Mouse (Mus musculus): ENCODE measurements around the gene Ptprj. TPM values are rescaled to one million over a fixed set of nuclear protein-coding genes. Genes with fewer than 3 reads are reported as not detected.
A peak's percentile ranks its signal among the peaks of the same experiment; 100 is the strongest.

Gene Ptprj
- polyA plus RNA-seq, 1 experiment from 2014 or later: 2.5 TPM

DNA sequence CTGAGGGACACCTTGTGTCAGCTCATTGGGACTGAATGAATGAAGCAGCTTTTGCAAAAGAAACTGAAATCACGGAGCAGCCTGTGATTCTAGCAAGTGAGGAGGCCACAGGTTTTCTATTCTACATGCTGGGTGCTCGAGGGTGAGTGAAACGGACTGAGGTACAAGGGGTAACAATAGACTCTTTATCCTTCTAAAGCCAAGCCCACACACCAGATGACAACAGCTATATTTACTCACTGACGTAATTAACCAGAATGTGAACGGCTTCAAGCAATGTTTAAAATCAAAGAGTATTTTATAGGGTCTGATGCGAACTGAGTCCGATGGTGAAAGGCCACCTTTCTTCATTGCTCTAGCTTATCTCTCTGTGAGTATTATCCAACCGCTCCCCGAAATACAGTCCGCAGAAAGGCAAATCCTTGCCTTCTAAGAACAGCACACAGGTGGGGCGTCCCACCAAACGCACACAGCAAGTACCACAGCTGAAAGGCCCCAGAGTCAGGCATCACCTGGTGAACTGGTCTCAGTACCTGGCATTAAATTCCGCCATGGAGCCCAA is 99.6 kb downstream of the Ptprj start:
- no peak overlapping the region for H3K27ac ChIP-seq (ENCODE audit: low read depth, low read length)
- WGBS: 69% methylated on average over 13 of the region's 13 CpGs

DNA sequence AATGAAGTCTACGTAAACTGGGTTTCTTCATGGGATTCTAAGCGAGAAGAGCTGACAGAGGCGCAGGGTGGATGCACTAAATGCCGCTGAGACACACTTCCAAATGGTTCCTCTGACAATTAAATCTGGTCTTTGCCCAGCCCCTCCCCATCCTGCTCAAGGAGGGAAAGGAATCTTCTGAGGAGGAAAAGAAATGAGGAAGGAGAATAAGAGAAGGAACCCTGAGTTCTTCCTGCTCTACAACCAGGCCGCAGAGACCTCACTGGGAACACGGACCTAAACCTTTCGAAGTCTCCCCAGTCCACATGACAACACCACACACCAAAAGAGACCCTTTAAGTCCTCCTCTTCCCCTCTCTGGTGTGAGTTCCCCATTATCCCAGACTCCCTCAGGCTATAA is 101.9 kb downstream of the Ptprj start:
- no peak overlapping the region for H3K4me3 ChIP-seq (ENCODE audit: low read depth, low read length)
- ATAC-seq (replicated peaks; ENCODE audit: low FRiP score) (no peak), DNase-seq (ENCODE audit: low spot score) (no peak)
- H3K27me3 ChIP-seq (ENCODE audit: control insufficient read depth, insufficient read depth, low read length): no peaks in the 10 kb centered on the region
- no peak overlapping the region for H3K27ac ChIP-seq (ENCODE audit: low read depth, low read length)
- H3K4me1 ChIP-seq (replicated peaks; ENCODE audit: control insufficient read depth, insufficient read depth, low read length): peaks cover 2% of the 10 kb centered on the region; the same call in 1 of the 2 replicates
- 87% methylated on average over 7 of the region's 7 CpGs for WGBS
- no peak overlapping the region for H3K9ac ChIP-seq (ENCODE audit: low read length)
- no peak overlapping the region for H3K4me2 ChIP-seq (ENCODE audit: low read depth, low read length, severe bottlenecking)
- no peaks in the 10 kb centered on the region for H3K9me3 ChIP-seq (ENCODE audit: control insufficient read depth, low read length)
- no peaks in the 10 kb centered on the region for H3K36me3 ChIP-seq (ENCODE audit: control insufficient read depth, insufficient read depth, low read length)

More for the DNA sequence above, 99.6 kb downstream of the Ptprj start:
- H3K27me3 ChIP-seq (ENCODE audit: control insufficient read depth, insufficient read depth, low read length): no peaks in the 10 kb centered on the region
- H3K4me3 ChIP-seq (ENCODE audit: low read depth, low read length): no peak overlapping the region
- ATAC-seq (replicated peaks; ENCODE audit: low FRiP score) (no peak), DNase-seq (ENCODE audit: low spot score) (no peak)
- no peaks in the 10 kb centered on the region for H3K36me3 ChIP-seq (ENCODE audit: control insufficient read depth, insufficient read depth, low read length)
- no peaks in the 10 kb centered on the region; the same call in 1 of the 2 replicates for H3K4me1 ChIP-seq (replicated peaks; ENCODE audit: control insufficient read depth, insufficient read depth, low read length)
- no peak overlapping the region for H3K9ac ChIP-seq (ENCODE audit: low read length)
- no peaks in the 10 kb centered on the region for H3K9me3 ChIP-seq (ENCODE audit: control insufficient read depth, low read length)
- no peak overlapping the region for H3K4me2 ChIP-seq (ENCODE audit: low read depth, low read length, severe bottlenecking)

GRCm38 (mm10) chr2:90477617-90478016 is 102.8 kb downstream of the Ptprj start:
- Histone ChIP-seq H3K4me2 (ENCODE audit: low read depth, low read length, severe bottlenecking) (no peak overlapping the region), H3K9ac (ENCODE audit: low read length) (no peak overlapping the region), H3K27me3 (ENCODE audit: control insufficient read depth, insufficient read depth, low read length) (no peaks in the 10 kb centered on the region), H3K4me1 (replicated peaks; ENCODE audit: control insufficient read depth, insufficient read depth, low read length) (peaks cover 2% of the 10 kb centered on the region; the same call in 1 of the 2 replicates), H3K27ac (ENCODE audit: low read depth, low read length) (no peak overlapping the region), H3K36me3 (ENCODE audit: control insufficient read depth, insufficient read depth, low read length) (no peaks in the 10 kb centered on the region), H3K4me3 (ENCODE audit: low read depth, low read length) (no peak overlapping the region), H3K9me3 (ENCODE audit: control insufficient read depth, low read length) (no peaks in the 10 kb centered on the region)
- DNase-seq (ENCODE audit: low spot score) (no peak), ATAC-seq (replicated peaks; ENCODE audit: low FRiP score) (no peak)
- WGBS: 36% methylated on average over 8 of the region's 8 CpGs

- Histone ChIP-seq H3K4me3 (ENCODE audit: low read depth, low read length) (no peak overlapping the region), H3K36me3 (ENCODE audit: control insufficient read depth, insufficient read depth, low read length) (no peaks in the 10 kb centered on the region), H3K9ac (ENCODE audit: low read length) (no peak overlapping the region), H3K27me3 (ENCODE audit: control insufficient read depth, insufficient read depth, low read length) (no peaks in the 10 kb centered on the region), H3K9me3 (ENCODE audit: control insufficient read depth, low read length) (no peaks in the 10 kb centered on the region), H3K4me2 (ENCODE audit: low read depth, low read length, severe bottlenecking) (no peak overlapping the region), H3K4me1 (replicated peaks; ENCODE audit: control insufficient read depth, insufficient read depth, low read length) (peaks cover 2% of the 10 kb centered on the region; the same call in 1 of the 2 replicates), H3K27ac (ENCODE audit: low read depth, low read length) (no peak overlapping the region)
- DNase-seq (ENCODE audit: low spot score) (no peak), ATAC-seq (replicated peaks; ENCODE audit: low FRiP score) (no peak)
- 80% methylated on average over 4 of the region's 5 CpGs for WGBS
Measured at GRCm38 (mm10) chr2:90476792-90477191, 103.7 kb downstream of the Ptprj start.

GRCm38 (mm10) chr2:90476319-90476718 is 104.1 kb downstream of the Ptprj start:
- Histone ChIP-seq H3K27ac (ENCODE audit: low read depth, low read length) (no peak overlapping the region), H3K9ac (ENCODE audit: low read length) (no peak overlapping the region), H3K4me3 (ENCODE audit: low read depth, low read length) (no peak overlapping the region), H3K4me1 (replicated peaks; ENCODE audit: control insufficient read depth, insufficient read depth, low read length) (peaks cover 2% of the 10 kb centered on the region; the same call in 1 of the 2 replicates), H3K4me2 (ENCODE audit: low read depth, low read length, severe bottlenecking) (no peak overlapping the region), H3K36me3 (ENCODE audit: control insufficient read depth, insufficient read depth, low read length) (no peaks in the 10 kb centered on the region), H3K27me3 (ENCODE audit: control insufficient read depth, insufficient read depth, low read length) (no peaks in the 10 kb centered on the region), H3K9me3 (ENCODE audit: control insufficient read depth, low read length) (no peaks in the 10 kb centered on the region)
- ATAC-seq (replicated peaks; ENCODE audit: low FRiP score): no peak
- no peak for DNase-seq (ENCODE audit: low spot score)
- WGBS: 85% methylated on average over 11 of the region's 11 CpGs

GRCm38 (mm10) chr2:90474593-90475405 is 105.6 kb downstream of the Ptprj start:
- H3K4me3 ChIP-seq (ENCODE audit: low read depth, low read length): peak overlapping the region; percentile 15; the same call in 1 of the 2 replicates
- no peaks in the 10 kb centered on the region for H3K27me3 ChIP-seq (ENCODE audit: control insufficient read depth, insufficient read depth, low read length)
- peaks cover 2% of the 10 kb centered on the region; the same call in 1 of the 2 replicates for H3K4me1 ChIP-seq (replicated peaks; ENCODE audit: control insufficient read depth, insufficient read depth, low read length)
- no peaks in the 10 kb centered on the region for H3K9me3 ChIP-seq (ENCODE audit: control insufficient read depth, low read length)
- DNase-seq (ENCODE audit: low spot score) (peak; percentile 87), ATAC-seq (replicated peaks; ENCODE audit: low FRiP score) (peak; percentile 94)
- H3K4me2 ChIP-seq (ENCODE audit: low read depth, low read length, severe bottlenecking): peak overlapping the region; percentile 38; the same call in 1 of the 2 replicates
- no peaks in the 10 kb centered on the region for H3K36me3 ChIP-seq (ENCODE audit: control insufficient read depth, insufficient read depth, low read length)
- 5% methylated on average over 11 of the region's 11 CpGs for WGBS
- H3K27ac ChIP-seq (ENCODE audit: low read depth, low read length): peak overlapping the region; percentile 32; the same call in 1 of the 2 replicates
- peak overlapping the region; percentile 1; the same call in 1 of the 2 replicates for H3K9ac ChIP-seq (ENCODE audit: low read length)

GRCm38 (mm10) chr2:90472701-90473100 is 107.7 kb downstream of the Ptprj start:
- H3K27me3 ChIP-seq (ENCODE audit: control insufficient read depth, insufficient read depth, low read length): no peaks in the 10 kb centered on the region
- H3K36me3 ChIP-seq (ENCODE audit: control insufficient read depth, insufficient read depth, low read length): no peaks in the 10 kb centered on the region
- no peak overlapping the region for H3K4me3 ChIP-seq (ENCODE audit: low read depth, low read length)
- H3K9ac ChIP-seq (ENCODE audit: low read length): no peak overlapping the region
- H3K9me3 ChIP-seq (ENCODE audit: control insufficient read depth, low read length): no peaks in the 10 kb centered on the region
- ATAC-seq (replicated peaks; ENCODE audit: low FRiP score) (no peak), DNase-seq (ENCODE audit: low spot score) (no peak)
- H3K4me2 ChIP-seq (ENCODE audit: low read depth, low read length, severe bottlenecking): no peak overlapping the region
- H3K27ac ChIP-seq (ENCODE audit: low read depth, low read length): no peak overlapping the region
- peaks cover 2% of the 10 kb centered on the region; the same call in 1 of the 2 replicates for H3K4me1 ChIP-seq (replicated peaks; ENCODE audit: control insufficient read depth, insufficient read depth, low read length)
- WGBS: 86% methylated on average over 4 of the region's 4 CpGs

GRCm38 (mm10) chr2:90470122-90470521 is 110.3 kb downstream of the Ptprj start:
- DNase-seq (ENCODE audit: low spot score) (no peak), ATAC-seq (replicated peaks; ENCODE audit: low FRiP score) (no peak)
- H3K27ac ChIP-seq (ENCODE audit: low read depth, low read length): no peak overlapping the region
- no peaks in the 10 kb centered on the region for H3K36me3 ChIP-seq (ENCODE audit: control insufficient read depth, insufficient read depth, low read length)
- H3K4me2 ChIP-seq (ENCODE audit: low read depth, low read length, severe bottlenecking): no peak overlapping the region
- H3K4me1 ChIP-seq (replicated peaks; ENCODE audit: control insufficient read depth, insufficient read depth, low read length): peaks cover 2% of the 10 kb centered on the region; the same call in 1 of the 2 replicates
- 51% methylated on average over 6 of the region's 6 CpGs for WGBS
- no peak overlapping the region for H3K9ac ChIP-seq (ENCODE audit: low read length)
- no peak overlapping the region for H3K4me3 ChIP-seq (ENCODE audit: low read depth, low read length)
- no peaks in the 10 kb centered on the region for H3K27me3 ChIP-seq (ENCODE audit: control insufficient read depth, insufficient read depth, low read length)
- H3K9me3 ChIP-seq (ENCODE audit: control insufficient read depth, low read length): no peaks in the 10 kb centered on the region

Measured in forebrain, embryonic 11.5 days (tissue).